Mouse (Mus musculus): ENCODE measurements around the gene Ifi27. TPM values are rescaled to one million over a fixed set of nuclear protein-coding genes. Genes with fewer than 3 reads are reported as not detected.
"Not testable (repeated sequence)": the region's sequence is repeated elsewhere in the genome, so short reads cannot be mapped to it uniquely, and the experiment has no call there.

Gene Ifi27
- polyA plus RNA-seq, 1 experiment = not detected

GRCm38 (mm10) chr12:103482781-103483180 lies 48.8 kb downstream of the Ifi27 start:
- Histone ChIP-seq H3K4me3 (ENCODE audit: insufficient read depth, low read depth, low read length) (no peak overlapping the region), H3K27ac (ENCODE audit: insufficient read depth, low read depth, low read length) (no peak overlapping the region), H3K4me1 (ENCODE audit: control insufficient read depth, insufficient read depth, low read length) (no peaks in the 10 kb centered on the region)
- TF ChIP-seq POLR2A (IDR thresholded peaks at IDR 0.05; ENCODE audit: insufficient read depth, low read depth, low read length) (no peak), CTCF (IDR thresholded peaks at IDR 0.05; ENCODE audit: insufficient read depth, low read depth, low read length) (no peak)
- WGBS = 89% methylated on average over 2 of the region's 2 CpGs

- WGBS = 69% methylated on average over 9 of the region's 9 CpGs
- H3K4me1 ChIP-seq (ENCODE audit: control insufficient read depth, insufficient read depth, low read length); H3K27ac ChIP-seq (ENCODE audit: insufficient read depth, low read depth, low read length); H3K4me3 ChIP-seq (ENCODE audit: insufficient read depth, low read depth, low read length): not testable (repeated sequence)
Measured at GRCm38 (mm10) chr12:103484200-103484972, 50.4 kb downstream of the Ifi27 start.

- Histone ChIP-seq H3K4me1 (ENCODE audit: control insufficient read depth, insufficient read depth, low read length) (no peaks in the 10 kb centered on the region), H3K4me3 (ENCODE audit: insufficient read depth, low read depth, low read length) (no peak overlapping the region), H3K27ac (ENCODE audit: insufficient read depth, low read depth, low read length) (no peak overlapping the region)
- TF ChIP-seq CTCF (IDR thresholded peaks at IDR 0.05; ENCODE audit: insufficient read depth, low read depth, low read length) (no peak), POLR2A (IDR thresholded peaks at IDR 0.05; ENCODE audit: insufficient read depth, low read depth, low read length) (no peak)
- WGBS = 82% methylated on average over 1 of the region's 1 CpGs
Measured at GRCm38 (mm10) chr12:103486726-103487125, 52.7 kb downstream of the Ifi27 start.

GRCm38 (mm10) chr12:103487276-103487675 lies 53.3 kb downstream of the Ifi27 start:
- H3K27ac ChIP-seq (ENCODE audit: insufficient read depth, low read depth, low read length) = no peak overlapping the region
- TF ChIP-seq POLR2A (IDR thresholded peaks at IDR 0.05; ENCODE audit: insufficient read depth, low read depth, low read length) (no peak), CTCF (IDR thresholded peaks at IDR 0.05; ENCODE audit: insufficient read depth, low read depth, low read length) (no peak)
- WGBS = 57% methylated on average over 4 of the region's 4 CpGs

GRCm38 (mm10) chr12:103487750-103488149 lies 53.7 kb downstream of the Ifi27 start:
- Histone ChIP-seq H3K4me1 (ENCODE audit: control insufficient read depth, insufficient read depth, low read length) (no peaks in the 10 kb centered on the region), H3K4me3 (ENCODE audit: insufficient read depth, low read depth, low read length) (no peak overlapping the region), H3K27ac (ENCODE audit: insufficient read depth, low read depth, low read length) (no peak overlapping the region)
- 65% methylated on average over 2 of the region's 2 CpGs for WGBS
- TF ChIP-seq CTCF (IDR thresholded peaks at IDR 0.05; ENCODE audit: insufficient read depth, low read depth, low read length) (no peak), POLR2A (IDR thresholded peaks at IDR 0.05; ENCODE audit: insufficient read depth, low read depth, low read length) (no peak)

More at GRCm38 (mm10) chr12:103487276-103487675, 53.3 kb downstream of the Ifi27 start:
- Histone ChIP-seq H3K4me1 (ENCODE audit: control insufficient read depth, insufficient read depth, low read length) (no peaks in the 10 kb centered on the region), H3K4me3 (ENCODE audit: insufficient read depth, low read depth, low read length) (no peak overlapping the region)

Other genes with a start within 250 kb of the Ifi27 start
- not detected in 2 replicates for gene Prima1, start 192.1 kb upstream of the Ifi27 start, polyA plus RNA-seq (2012; ENCODE audit: insufficient read depth, insufficient read length, low replicate concordance, missing spikeins)
- gene Fam181a, start 123.2 kb upstream of the Ifi27 start, polyA plus RNA-seq (2012; ENCODE audit: insufficient read depth, insufficient read length, low replicate concordance, missing spikeins) = not detected in 2 replicates
- gene Asb2, start 78.2 kb upstream of the Ifi27 start, polyA plus RNA-seq (2012; ENCODE audit: insufficient read depth, insufficient read length, low replicate concordance, missing spikeins) = not detected in 2 replicates
- not detected in 2 replicates for gene Otub2, start 45.5 kb upstream of the Ifi27 start, polyA plus RNA-seq (2012; ENCODE audit: insufficient read depth, insufficient read length, low replicate concordance, missing spikeins)
- gene 9330161L09Rik, start 26.4 kb upstream of the Ifi27 start, polyA plus RNA-seq (2012; ENCODE audit: insufficient read depth, insufficient read length, low replicate concordance, missing spikeins) = not detected in 2 replicates
- 279 TPM in 1 of 2 replicates, not detected in the other for gene Ddx24, start 8.4 kb upstream of the Ifi27 start, polyA plus RNA-seq (2012; ENCODE audit: insufficient read depth, insufficient read length, low replicate concordance, missing spikeins)
- gene Ifi27l2a, start 9.5 kb downstream of the Ifi27 start, polyA plus RNA-seq (2012; ENCODE audit: insufficient read depth, insufficient read length, low replicate concordance, missing spikeins) = not detected in 2 replicates
- not detected in 2 replicates for gene Ifi27l2b, start 23.0 kb downstream of the Ifi27 start, polyA plus RNA-seq (2012; ENCODE audit: insufficient read depth, insufficient read length, low replicate concordance, missing spikeins)
- gene Ppp4r4, start 98.1 kb downstream of the Ifi27 start, polyA plus RNA-seq (2012; ENCODE audit: insufficient read depth, insufficient read length, low replicate concordance, missing spikeins) = not detected in 2 replicates
- not detected in 2 replicates for gene Serpina10, start 197.2 kb downstream of the Ifi27 start, polyA plus RNA-seq (2012; ENCODE audit: insufficient read depth, insufficient read length, low replicate concordance, missing spikeins)
- gene Serpina6, start 223.0 kb downstream of the Ifi27 start, polyA plus RNA-seq (2012; ENCODE audit: insufficient read depth, insufficient read length, low replicate concordance, missing spikeins) = not detected in 2 replicates
- gene Serpina16, start 241.9 kb downstream of the Ifi27 start, polyA plus RNA-seq (2012; ENCODE audit: insufficient read depth, insufficient read length, low replicate concordance, missing spikeins) = not detected in 2 replicates